Mouse (Mus musculus): ENCODE measurements around the gene Rph3a. TPM values are rescaled to one million over a fixed set of nuclear protein-coding genes. Genes with fewer than 3 reads are reported as not detected.

Rph3a gene
- total and polyA plus RNA-seq, 3 experiments = not detected

DNA sequence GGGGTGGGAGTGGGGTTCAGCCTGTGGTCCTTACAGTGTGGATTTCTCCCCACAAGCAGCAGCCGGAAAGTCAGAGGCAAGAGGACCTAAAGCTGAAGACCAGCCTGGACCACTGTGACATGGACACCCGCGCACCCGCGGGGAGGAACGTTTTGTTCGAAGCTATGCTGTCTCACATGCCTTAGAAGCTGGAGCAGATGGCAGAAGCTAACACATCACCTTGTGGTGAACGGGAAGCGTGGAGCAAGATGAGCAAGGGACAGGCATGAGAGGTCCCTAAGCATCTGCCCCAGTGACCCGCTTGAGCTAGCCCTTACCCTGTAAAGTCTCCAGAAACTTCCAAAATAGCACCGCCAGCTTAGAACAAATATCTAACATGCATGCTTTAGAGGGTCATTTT, 48.4 kb upstream of the Rph3a start:
- dilution Hi-C loops (cut with MboI; ENCODE audit: extremely low pct_ligation_motif_present, extremely low pct_unique_long_range_greater_than_20kb, low sequenced_read_pairs) (no loop called here), in situ Hi-C loops (cut with MboI; ENCODE audit: low pct_ligation_motif_present, low pct_unique_long_range_greater_than_20kb, low sequenced_read_pairs) (no loop called here)
- Histone ChIP-seq H3K27me3 (replicated peaks) (peaks cover 72% of the 10 kb centered on the region), H3K79me2 (replicated peaks; ENCODE audit: control insufficient read depth, extremely low read depth, insufficient read depth, poor library complexity, severe bottlenecking) (no peaks in the 10 kb centered on the region), H3K9ac (ENCODE audit: insufficient read depth, low read depth) (no peak overlapping the region), H3K36me3 (replicated peaks in 1 of 2; ENCODE audit: control insufficient read depth in 1 of 2, insufficient read depth in 1 of 2, low read length in 1 of 2) (no peaks in the 10 kb centered on the region), H3K4me3 (replicated peaks in 1 of 3; ENCODE audit: low read depth in 2 of 3, low read length in 2 of 3, poor library complexity in 1 of 3) (no peak overlapping the region), H3K4me1 (ENCODE audit: control insufficient read depth in 1 of 2, insufficient read depth in 2 of 2) (no peaks in the 10 kb centered on the region), H3K4me2 (ENCODE audit: insufficient read depth, low read depth, poor library complexity, severe bottlenecking) (no peak overlapping the region), H3K27ac (ENCODE audit: insufficient read depth, low read depth) (no peak overlapping the region), H3K9me3 (replicated peaks; ENCODE audit: low read length) (peaks cover 5% of the 10 kb centered on the region)
- TF ChIP-seq JUN (IDR thresholded peaks at IDR 0.05; ENCODE audit: insufficient read depth, low read depth, low read length) = no peak
- no peak for TF ChIP-seq UBTF (IDR thresholded peaks at IDR 0.05; ENCODE audit: low read depth, low read length)
- TF ChIP-seq MAFK (IDR thresholded peaks at IDR 0.05; ENCODE audit: insufficient replicate concordance, low read length) = no peak
- TF ChIP-seq E2F4 (IDR thresholded peaks at IDR 0.05; ENCODE audit: insufficient replicate concordance, low read depth, low read length) = no peak
- TF ChIP-seq POLR2A (IDR thresholded peaks at IDR 0.05; ENCODE audit: low read depth, low read length) = no peak
- TF ChIP-seq ZNF384 (IDR thresholded peaks at IDR 0.05; ENCODE audit: low read depth, low read length) = no peak
- TF ChIP-seq PAX5 (IDR thresholded peaks at IDR 0.05; ENCODE audit: low read length) = no peak
- no peak for TF ChIP-seq USF1 (IDR thresholded peaks at IDR 0.05; ENCODE audit: low read depth, low read length)
- no peak for DNase-seq (ENCODE audit: extremely low read depth)

DNA sequence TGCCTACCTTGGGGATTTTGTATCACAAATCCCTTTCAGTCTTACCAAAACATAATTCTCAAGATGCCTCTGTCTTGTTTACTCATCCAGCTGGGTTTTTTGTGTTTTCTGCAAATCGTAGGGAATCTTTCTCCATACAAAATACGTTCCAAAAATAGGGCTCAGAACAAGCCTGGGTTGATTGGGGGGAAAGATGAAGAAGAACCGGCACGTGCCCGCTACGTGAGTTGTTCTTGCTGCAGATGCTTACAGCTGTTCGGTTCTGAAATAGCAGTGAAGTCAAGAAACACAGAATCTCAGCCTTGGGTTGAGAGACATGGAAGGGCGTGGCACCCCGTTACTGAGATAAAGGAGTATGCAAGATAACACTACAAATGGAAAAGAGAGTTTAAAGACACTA, 44.0 kb upstream of the Rph3a start:
- dilution Hi-C loops (cut with MboI; ENCODE audit: extremely low pct_ligation_motif_present, extremely low pct_unique_long_range_greater_than_20kb, low sequenced_read_pairs) (no loop called here), in situ Hi-C loops (cut with MboI; ENCODE audit: low pct_ligation_motif_present, low pct_unique_long_range_greater_than_20kb, low sequenced_read_pairs) (no loop called here)
- H3K9ac ChIP-seq (ENCODE audit: insufficient read depth, low read depth) = no peak overlapping the region
- TF ChIP-seq BHLHE40 (IDR thresholded peaks at IDR 0.05; ENCODE audit: low read depth, low read length) = peak; percentile 60
- no peak for TF ChIP-seq ETS1 (conservative IDR thresholded peaks at IDR 0.05; ENCODE audit: low read depth, low read length)
- DNase-seq (ENCODE audit: extremely low read depth) = no peak
- no peaks in the 10 kb centered on the region for H3K36me3 ChIP-seq (replicated peaks in 1 of 2; ENCODE audit: control insufficient read depth in 1 of 2, insufficient read depth in 1 of 2, low read length in 1 of 2)
- H3K79me2 ChIP-seq (replicated peaks; ENCODE audit: control insufficient read depth, extremely low read depth, insufficient read depth, poor library complexity, severe bottlenecking) = no peaks in the 10 kb centered on the region
- peaks cover 83% of the 10 kb centered on the region for H3K27me3 ChIP-seq (replicated peaks)
- no peak overlapping the region for H3K4me2 ChIP-seq (ENCODE audit: insufficient read depth, low read depth, poor library complexity, severe bottlenecking)
- no peak overlapping the region for H3K27ac ChIP-seq (ENCODE audit: insufficient read depth, low read depth)
- peaks cover 3% of the 10 kb centered on the region for H3K9me3 ChIP-seq (replicated peaks; ENCODE audit: low read length)
- no peaks in the 10 kb centered on the region for H3K4me1 ChIP-seq (ENCODE audit: control insufficient read depth in 1 of 2, insufficient read depth in 2 of 2)
- H3K4me3 ChIP-seq (replicated peaks in 1 of 3; ENCODE audit: low read depth in 2 of 3, low read length in 2 of 3, poor library complexity in 1 of 3) = no peak overlapping the region

DNA sequence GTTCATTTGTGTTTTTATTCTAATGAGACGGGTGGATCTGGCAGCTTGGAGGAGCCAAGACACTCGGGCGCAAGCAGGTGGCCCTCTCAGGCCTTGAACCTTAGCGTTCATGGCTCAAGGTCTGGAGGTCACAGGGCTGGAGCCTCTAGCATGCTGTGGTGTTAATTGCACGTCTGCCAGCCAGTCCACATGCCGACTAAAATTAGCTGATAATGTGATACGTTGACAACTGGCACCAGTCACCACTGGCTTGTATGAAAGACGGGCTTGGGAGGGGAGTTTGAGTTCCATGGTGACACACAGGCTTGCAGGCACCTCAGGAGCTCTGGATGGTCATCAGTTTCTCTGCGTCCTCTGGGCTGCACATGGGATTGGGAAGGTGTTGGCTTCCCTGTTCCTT, 31.9 kb upstream of the Rph3a start:
- H3K27me3 ChIP-seq (replicated peaks) = peaks cover 60% of the 10 kb centered on the region
- H3K27ac ChIP-seq (ENCODE audit: insufficient read depth, low read depth) = no peak overlapping the region
- no peak overlapping the region for H3K9ac ChIP-seq (ENCODE audit: insufficient read depth, low read depth)
- no peaks in the 10 kb centered on the region for H3K4me1 ChIP-seq (ENCODE audit: control insufficient read depth in 1 of 2, insufficient read depth in 2 of 2)
- TF ChIP-seq JUN (IDR thresholded peaks at IDR 0.05; ENCODE audit: insufficient read depth, low read depth, low read length) (no peak), E2F4 (IDR thresholded peaks at IDR 0.05; ENCODE audit: insufficient replicate concordance, low read depth, low read length) (no peak), MAZ (IDR thresholded peaks at IDR 0.05; ENCODE audit: low read depth, low read length) (no peak), SIN3A (IDR thresholded peaks at IDR 0.05; ENCODE audit: low read length) (no peak), UBTF (IDR thresholded peaks at IDR 0.05; ENCODE audit: low read depth, low read length) (no peak), BHLHE40 (IDR thresholded peaks at IDR 0.05; ENCODE audit: low read depth, low read length) (no peak), MEF2A (IDR thresholded peaks at IDR 0.05; ENCODE audit: borderline replicate concordance, low read depth, low read length) (no peak), HCFC1 (IDR thresholded peaks at IDR 0.05; ENCODE audit: low read depth, low read length) (no peak), ELF1 (IDR thresholded peaks at IDR 0.05; ENCODE audit: low read depth, low read length) (no peak)
- no peak for DNase-seq (ENCODE audit: extremely low read depth)
- no peak overlapping the region for H3K4me2 ChIP-seq (ENCODE audit: insufficient read depth, low read depth, poor library complexity, severe bottlenecking)
- dilution Hi-C loops (cut with MboI; ENCODE audit: extremely low pct_ligation_motif_present, extremely low pct_unique_long_range_greater_than_20kb, low sequenced_read_pairs) (no loop called here), in situ Hi-C loops (cut with MboI; ENCODE audit: low pct_ligation_motif_present, low pct_unique_long_range_greater_than_20kb, low sequenced_read_pairs) (no loop called here)
- H3K79me2 ChIP-seq (replicated peaks; ENCODE audit: control insufficient read depth, extremely low read depth, insufficient read depth, poor library complexity, severe bottlenecking) = no peaks in the 10 kb centered on the region
- no peaks in the 10 kb centered on the region for H3K9me3 ChIP-seq (replicated peaks; ENCODE audit: low read length)
- no peaks in the 10 kb centered on the region for H3K36me3 ChIP-seq (replicated peaks in 1 of 2; ENCODE audit: control insufficient read depth in 1 of 2, insufficient read depth in 1 of 2, low read length in 1 of 2)
- H3K4me3 ChIP-seq (replicated peaks in 1 of 3; ENCODE audit: low read depth in 2 of 3, low read length in 2 of 3, poor library complexity in 1 of 3) = no peak overlapping the region

Data from CH12.LX (cell line).